Mouse (Mus musculus) cerebellum, adult 11-12 months (tissue): ENCODE results near the gene Btnl10.

Source experiments
- DNase-seq: peaks from one replicate; pipeline ENCODE4 v3.0.0; 2022

Gene Btnl10

GRCm38 (mm10) chr11:58917745-58918366 lies at the start of gene Btnl10:
Gene Btnl10 (plus strand): TSS chr11:58917908.
- no peak for DNase-seq

- no peak for DNase-seq
These were observed 49.8 kb upstream of the Btnl10 start for GRCm38 (mm10) chr11:58867954-58868330.

DNA sequence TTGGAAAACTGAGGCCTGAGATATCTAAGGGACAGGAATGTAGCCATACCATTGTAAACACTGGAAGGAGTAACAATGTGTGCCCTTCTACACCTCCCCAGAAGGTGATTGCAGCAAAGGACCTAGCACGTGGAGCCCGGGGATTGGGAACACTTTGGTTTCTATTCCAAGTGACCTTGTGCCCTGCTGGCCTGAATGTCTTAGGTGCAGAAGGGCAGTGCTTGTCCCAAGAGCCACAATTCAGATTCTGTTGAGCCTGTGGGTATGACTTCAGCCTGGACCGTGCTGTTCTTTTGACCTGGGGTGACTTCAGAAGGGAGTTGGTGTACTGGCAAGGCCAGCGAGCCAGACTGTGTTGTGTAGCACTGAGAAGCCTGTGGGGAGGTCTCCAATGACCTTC lies 46.7 kb upstream of the Btnl10 start:
- DNase-seq: no peak

GRCm38 (mm10) chr11:58883756-58884155 lies 34.0 kb upstream of the Btnl10 start:
- no peak for DNase-seq

DNA sequence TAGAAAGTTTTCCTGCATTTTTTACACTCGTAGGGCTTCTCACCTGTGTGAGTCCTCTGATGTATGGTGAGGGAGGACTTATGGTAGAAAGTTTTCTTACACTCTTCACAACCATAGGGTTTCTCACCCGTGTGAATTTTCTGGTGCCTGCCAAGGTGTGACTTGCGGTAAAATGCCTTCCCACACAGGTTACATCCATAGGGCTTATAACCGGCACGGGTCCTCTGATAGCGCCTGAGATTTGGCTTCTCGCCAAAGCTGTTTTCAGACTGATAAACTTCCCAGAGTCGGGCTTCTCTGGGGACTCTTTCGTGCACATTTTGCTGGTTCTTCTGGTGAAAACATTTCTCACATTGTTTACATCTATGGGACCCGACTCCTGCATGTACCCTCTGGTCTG lies 27.2 kb upstream of the Btnl10 start:
- no peak for DNase-seq

- no peak for DNase-seq
These were observed 23.3 kb upstream of the Btnl10 start for GRCm38 (mm10) chr11:58894456-58894855.

DNA sequence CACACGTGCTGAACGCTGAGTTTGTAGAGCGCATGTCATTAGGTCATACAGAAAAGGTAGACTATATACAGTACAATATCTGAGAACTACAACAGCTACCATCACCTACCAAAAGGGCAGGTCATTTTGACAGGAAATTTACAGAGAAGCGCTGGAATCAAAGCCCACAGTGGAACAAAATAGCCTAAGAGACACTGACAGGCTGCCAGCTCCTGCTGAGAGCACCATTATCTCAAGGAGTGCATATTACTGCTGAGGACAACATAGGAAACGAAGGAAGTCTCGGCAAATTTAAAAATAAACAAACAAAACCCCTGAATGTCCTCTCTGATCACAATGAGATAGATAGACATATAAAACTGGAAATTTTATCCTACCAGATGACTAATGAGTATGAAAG lies 20.2 kb upstream of the Btnl10 start:
- no peak for DNase-seq

- no peak for DNase-seq
These were observed 16.6 kb upstream of the Btnl10 start for GRCm38 (mm10) chr11:58901080-58901479.

- peak; percentile 95 for DNase-seq
These were observed 13.9 kb upstream of the Btnl10 start, which contains the start of gene Zfp39 for GRCm38 (mm10) chr11:58903511-58904409. Gene Zfp39 (minus strand): TSS chr11:58904225.

DNA sequence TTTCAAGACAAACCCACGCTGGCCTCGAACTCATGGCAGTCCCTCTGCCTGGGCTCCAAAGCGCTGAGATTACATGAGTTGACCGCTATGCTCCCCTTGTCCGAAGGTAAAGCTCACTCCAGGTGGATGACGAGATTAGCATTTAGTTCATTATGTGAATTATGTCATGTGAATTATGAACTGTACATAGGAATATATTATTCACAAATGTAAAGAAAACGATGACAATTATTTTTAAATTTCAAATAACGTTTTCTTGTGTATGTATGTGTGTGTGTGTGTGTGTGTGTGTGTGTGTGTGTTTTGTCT lies 13.3 kb upstream of the Btnl10 start:
- no peak for DNase-seq

GRCm38 (mm10) chr11:58904838-58905237 lies 12.9 kb upstream of the Btnl10 start:
- DNase-seq: peak; percentile 49

DNA sequence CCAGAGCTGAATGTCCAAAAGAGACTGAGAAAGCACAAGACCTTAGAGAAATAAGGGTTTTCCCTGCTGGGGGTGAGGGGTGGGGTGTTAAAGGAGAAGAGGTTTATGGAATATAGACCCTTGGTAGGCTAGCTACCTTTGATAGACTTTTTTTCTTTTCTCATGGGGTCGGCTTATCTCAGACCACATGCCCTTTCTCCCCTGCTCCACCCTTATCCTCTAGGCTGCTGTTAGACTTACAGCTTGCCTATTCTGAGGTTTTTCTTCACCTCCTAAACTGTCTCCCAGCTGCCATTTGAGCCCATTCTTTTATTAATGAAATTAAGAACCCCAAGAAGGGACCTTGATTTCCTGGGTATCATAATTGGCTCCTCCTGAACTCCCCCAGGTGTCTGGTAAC lies 3.9 kb upstream of the Btnl10 start:
- no peak for DNase-seq

DNA sequence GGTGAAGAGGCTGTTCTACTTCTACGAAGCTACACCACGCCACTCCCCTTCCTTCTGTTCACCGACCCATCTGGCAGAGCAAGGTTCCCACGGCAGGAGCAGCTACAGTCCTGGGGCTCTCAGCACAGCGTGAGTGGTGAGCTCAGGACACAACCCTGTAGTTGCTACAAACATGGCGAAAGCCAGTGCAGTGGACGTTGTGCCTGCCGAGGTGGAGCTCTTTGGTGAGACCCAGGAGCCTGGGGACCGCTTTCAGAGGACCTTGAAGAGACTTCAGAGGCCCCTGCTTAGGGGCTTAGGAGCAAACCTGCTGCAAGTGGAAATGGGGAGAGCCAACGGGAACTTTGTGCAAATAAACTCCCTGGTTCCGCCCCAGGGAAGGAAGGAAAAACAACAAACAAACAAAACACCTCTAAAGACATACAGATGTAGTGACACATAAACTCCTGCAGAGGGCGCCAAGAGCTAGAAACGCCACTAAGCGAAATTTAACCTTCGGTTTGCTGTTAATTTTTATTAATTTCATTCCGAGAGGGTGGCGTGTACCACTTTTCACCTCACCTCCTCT lies 3.2 kb upstream of the Btnl10 start:
- DNase-seq: no peak

- DNase-seq: no peak
These were observed 596 bp upstream of the Btnl10 start for GRCm38 (mm10) chr11:58916879-58917744.

DNA sequence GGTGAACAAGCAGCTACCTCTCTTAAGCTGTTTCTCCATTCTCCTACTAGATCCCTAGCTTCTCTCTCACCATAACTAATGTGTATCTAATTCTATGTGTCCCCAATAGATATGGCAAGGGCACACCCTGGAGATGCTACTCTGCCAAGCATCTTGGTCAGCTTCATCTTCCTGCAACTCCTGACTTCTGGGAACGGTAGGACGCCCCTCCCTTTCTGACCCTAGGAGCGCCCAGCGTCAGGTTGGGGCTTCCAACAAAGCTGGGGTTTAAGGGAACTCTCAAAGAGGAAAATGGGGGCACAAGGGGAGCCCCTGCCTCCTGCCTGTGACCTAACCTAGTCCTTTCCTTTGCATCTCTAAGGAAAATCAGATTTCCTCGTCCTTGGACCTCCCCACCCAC lies 1.1 kb downstream of the Btnl10 start:
- DNase-seq: no peak

DNA sequence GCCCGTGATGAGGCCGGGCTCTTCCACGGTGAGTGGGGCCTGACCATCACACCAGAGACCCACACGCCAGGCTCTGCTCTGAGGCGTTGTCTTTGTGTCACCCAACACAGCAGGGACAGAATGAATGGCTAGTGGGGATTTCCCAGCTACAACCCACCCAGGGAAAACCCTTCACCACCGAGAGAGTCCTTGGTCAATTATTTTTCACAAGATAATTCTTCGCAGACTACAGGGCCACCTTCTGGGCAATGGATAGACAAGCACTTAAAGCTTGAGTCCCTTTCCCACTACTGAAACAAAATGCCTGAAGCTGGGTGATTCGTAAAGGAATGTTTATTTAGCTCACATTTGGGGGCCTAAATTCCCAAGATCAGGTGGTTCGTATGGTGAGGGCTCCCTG lies 4.7 kb downstream of the Btnl10 start:
- DNase-seq: no peak

DNA sequence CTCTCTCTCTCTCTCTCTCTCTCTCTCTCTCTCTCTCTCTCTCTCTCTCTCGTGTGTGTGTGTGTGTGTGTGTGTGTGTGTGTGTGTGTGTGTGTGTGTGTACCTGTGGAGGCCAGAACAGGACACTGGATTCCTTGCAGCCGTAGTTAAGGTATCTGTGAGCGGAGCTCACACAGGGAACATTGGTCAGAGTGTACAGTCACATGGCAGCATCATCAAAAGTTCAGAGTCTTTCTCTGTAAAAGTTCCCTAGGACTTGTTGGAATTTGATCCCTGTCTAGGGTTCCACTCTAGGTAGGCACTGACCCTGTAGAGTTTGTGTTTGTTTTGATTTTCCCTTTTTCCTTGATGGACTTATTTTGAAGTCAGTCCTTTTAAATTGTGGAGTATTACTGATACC lies 8.9 kb downstream of the Btnl10 start:
- DNase-seq: no peak

- no peak for DNase-seq
These were observed 9.3 kb downstream of the Btnl10 start for GRCm38 (mm10) chr11:58927053-58927452.

GRCm38 (mm10) chr11:58927790-58928651 lies 10.3 kb downstream of the Btnl10 start:
- DNase-seq: peak; percentile 48

GRCm38 (mm10) chr11:58929055-58929454 lies 11.3 kb downstream of the Btnl10 start:
- DNase-seq: no peak

DNA sequence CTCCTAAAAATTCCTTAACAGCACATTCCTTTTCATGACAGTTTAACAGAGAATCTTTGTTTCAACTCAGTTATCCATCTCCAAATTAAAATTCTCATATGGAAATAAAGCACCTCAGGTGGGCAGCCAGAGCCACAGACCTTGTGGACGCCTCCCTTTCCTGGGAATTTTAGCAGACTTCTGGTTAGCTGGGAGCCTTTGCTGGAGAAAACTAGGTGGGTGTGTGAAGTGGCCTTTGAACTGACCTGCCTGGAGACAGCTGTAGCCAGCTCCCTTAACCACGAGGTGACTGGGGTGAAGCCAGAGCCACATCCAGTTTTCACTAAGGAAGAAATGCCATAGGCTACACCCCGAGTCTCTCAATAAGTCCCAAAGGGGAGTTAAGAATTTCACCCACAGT lies 11.9 kb downstream of the Btnl10 start:
- DNase-seq: no peak

GRCm38 (mm10) chr11:58930254-58930653 lies 12.5 kb downstream of the Btnl10 start:
- DNase-seq: no peak
